Mouse (Mus musculus) midbrain, embryonic 15.5 days (tissue): ENCODE data around the gene Psmg4. TPM values are rescaled to one million over a fixed set of nuclear protein-coding genes. Genes with fewer than 3 reads are reported as not detected.

Experiments used
- ATAC-seq: fragments of 200-750 bp; cut with Nextera tagmentation; replicated peaks from 2 replicates; pipeline ENCODE4 v1.8.0; 2017; ENCODE audit warnings: moderate TSS enrichment
- H3K27ac ChIP-seq: fragments of 300-500 bp; sonication (generic); 2 replicates; pipeline ENCODE4 v1.5.1; 2015; ENCODE audit warnings: mild to moderate bottlenecking, inconsistent platforms
- H3K27me3 ChIP-seq: fragments of 300-500 bp; sonication (generic); replicated peaks from 2 replicates; pipeline ENCODE4 v1.6.1; 2015; ENCODE audit warnings: inconsistent platforms
- H3K36me3 ChIP-seq: fragments of 300-500 bp; sonication (generic); replicated peaks from 2 replicates; pipeline ENCODE4 v1.6.1; 2015; ENCODE audit warnings: inconsistent platforms
- H3K4me1 ChIP-seq: fragments of 300-500 bp; sonication (generic); 2 replicates; pipeline ENCODE4 v1.6.1; 2015; ENCODE audit warnings: inconsistent platforms
- H3K4me2 ChIP-seq: fragments of 300-500 bp; sonication (generic); 2 replicates; pipeline ENCODE4 v1.6.1; 2015; ENCODE audit warnings: inconsistent platforms, mild to moderate bottlenecking, moderate library complexity
- H3K4me3 ChIP-seq: fragments of 300-500 bp; sonication (generic); 2 replicates; pipeline ENCODE4 v1.5.1; 2015; ENCODE audit warnings: mild to moderate bottlenecking, inconsistent platforms
- H3K9ac ChIP-seq: fragments of 300-500 bp; sonication (generic); 2 replicates; pipeline ENCODE4 v1.6.1; 2015; ENCODE audit warnings: mild to moderate bottlenecking, inconsistent platforms
- H3K9me3 ChIP-seq: fragments of 300-500 bp; sonication (generic); 2 replicates; pipeline ENCODE4 v1.6.1; 2016; ENCODE audit warnings: inconsistent platforms
- WGBS: fragments of 180-500 bp; shearing (Covaris S2); methylation state at CpG from one replicate; pipeline ENCODE4 v1.1.7; 2015; ENCODE audit warnings: mixed read lengths; 5-methylcytosine and 5-hydroxymethylcytosine counted together
- polyA plus RNA-seq: library from polyadenylated mRNA; unstranded; fragments of >200 nt; fragmentation: Nextera tagmentation; extraction: Ambion mirVana; gene quantifications from 2 replicates; pipeline ENCODE4 v1.2.1, GENCODE M21; 2015

Gene Psmg4
- polyA plus RNA-seq, 1 experiment from 2014 or later, result 69.2 TPM

GRCm38 (mm10) chr13:34218776-34219175 lies 56.0 kb downstream of the Psmg4 start:
- Histone ChIP-seq H3K4me1 (peaks cover 16% of the 10 kb centered on the region), H3K4me3 (no peak overlapping the region), H3K36me3 (no peaks in the 10 kb centered on the region), H3K9ac (no peak overlapping the region), H3K9me3 (no peaks in the 10 kb centered on the region), H3K27ac (no peak overlapping the region), H3K27me3 (no peaks in the 10 kb centered on the region), H3K4me2 (no peak overlapping the region)
- ATAC-seq, result no peak
- WGBS, result 66% methylated on average over 3 of the region's 3 CpGs

- no peaks in the 10 kb centered on the region for H3K9me3 ChIP-seq
- no peak overlapping the region for H3K4me3 ChIP-seq
- 79% methylated on average over 3 of the region's 3 CpGs for WGBS
- no peak overlapping the region for H3K27ac ChIP-seq
- H3K9ac ChIP-seq, result no peak overlapping the region
- H3K36me3 ChIP-seq, result no peaks in the 10 kb centered on the region
- H3K4me2 ChIP-seq, result no peak overlapping the region
- H3K27me3 ChIP-seq, result no peaks in the 10 kb centered on the region
- peaks cover 18% of the 10 kb centered on the region for H3K4me1 ChIP-seq
- no peak for ATAC-seq
Observed at GRCm38 (mm10) chr13:34219728-34220127, 57.0 kb downstream of the Psmg4 start.

GRCm38 (mm10) chr13:34222985-34223384 lies 60.2 kb downstream of the Psmg4 start:
- Histone ChIP-seq H3K4me2 (no peak overlapping the region), H3K4me3 (no peak overlapping the region), H3K9me3 (no peaks in the 10 kb centered on the region), H3K9ac (no peak overlapping the region), H3K27me3 (no peaks in the 10 kb centered on the region), H3K27ac (peak overlapping the region; percentile 64), H3K4me1 (peaks cover 31% of the 10 kb centered on the region), H3K36me3 (no peaks in the 10 kb centered on the region)
- no peak for ATAC-seq
- 34% methylated on average over 7 of the region's 7 CpGs for WGBS

GRCm38 (mm10) chr13:34226940-34227339 lies 64.2 kb downstream of the Psmg4 start:
- Histone ChIP-seq H3K4me3 (no peak overlapping the region), H3K27me3 (no peaks in the 10 kb centered on the region), H3K4me1 (peaks cover 32% of the 10 kb centered on the region), H3K36me3 (no peaks in the 10 kb centered on the region), H3K9me3 (no peaks in the 10 kb centered on the region), H3K9ac (no peak overlapping the region), H3K4me2 (no peak overlapping the region), H3K27ac (no peak overlapping the region)
- ATAC-seq, result no peak
- WGBS, result 0% methylated on average over 1 of the region's 1 CpGs

Other genes with a start within 250 kb of the Psmg4 start
- gene Nqo2, start 198.3 kb upstream of the Psmg4 start, polyA plus RNA-seq, result 7.2 and 8.3 TPM in 2 replicates
- gene Ripk1, start 160.6 kb upstream of the Psmg4 start, polyA plus RNA-seq, result 6.2 and 6.7 TPM in 2 replicates
- 29.1 and 33.9 TPM in 2 replicates for gene Serpinb6a, start 160.2 kb upstream of the Psmg4 start, polyA plus RNA-seq
- 35.4 and 36.8 TPM in 2 replicates for gene Bphl, start 125.4 kb upstream of the Psmg4 start, polyA plus RNA-seq
- gene Tubb2a, start 85.0 kb upstream of the Psmg4 start, polyA plus RNA-seq, result 3,188 and 3,263 TPM in 2 replicates
- 1,126 and 1,130 TPM in 2 replicates for gene Tubb2b, start 32.5 kb upstream of the Psmg4 start, polyA plus RNA-seq
- 17.5 and 18.1 TPM in 2 replicates for gene Slc22a23, start 182.2 kb downstream of the Psmg4 start, polyA plus RNA-seq